Mouse (Mus musculus): Measurements from ENCODE around the gene Nop9. TPM values are rescaled to one million over a fixed set of nuclear protein-coding genes. Genes with fewer than 3 reads are reported as not detected.

Gene Nop9
- polyA plus RNA-seq, 1 experiment from 2014 or later = 68.7 TPM

DNA sequence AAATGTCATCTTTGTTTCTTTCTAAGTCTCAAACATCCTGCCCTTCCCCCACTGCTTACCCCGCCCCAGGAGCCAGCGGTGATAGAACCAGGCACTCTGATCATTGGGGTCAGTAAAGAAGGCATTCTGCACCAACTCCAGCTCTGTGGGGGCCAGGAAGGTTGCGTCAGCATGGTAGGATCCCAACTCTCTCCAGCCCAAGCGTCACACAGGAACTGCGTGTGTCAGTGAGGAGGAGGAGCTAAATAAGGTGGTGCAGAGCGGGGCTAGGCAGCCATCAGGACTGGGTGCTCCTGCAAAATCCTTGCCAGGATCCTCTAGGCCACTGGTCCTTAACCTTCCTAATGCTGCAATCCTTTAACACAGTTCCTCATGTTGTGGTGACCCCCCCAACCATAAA, 25.8 kb upstream of the Nop9 start:
- Histone ChIP-seq H3K27ac (no peak overlapping the region), H3K4me3 (no peak overlapping the region), H3K4me1 (peaks cover 18% of the 10 kb centered on the region), H3K36me3 (peaks cover 37% of the 10 kb centered on the region), H3K27me3 (ENCODE audit: low read depth, poor library complexity, severe bottlenecking) (no peaks in the 10 kb centered on the region), H3K9me3 (replicated peaks) (no peaks in the 10 kb centered on the region)
- DNase-seq (ENCODE audit: low spot score) = no peak
- WGBS = 91% methylated on average over 6 of the region's 6 CpGs

DNA sequence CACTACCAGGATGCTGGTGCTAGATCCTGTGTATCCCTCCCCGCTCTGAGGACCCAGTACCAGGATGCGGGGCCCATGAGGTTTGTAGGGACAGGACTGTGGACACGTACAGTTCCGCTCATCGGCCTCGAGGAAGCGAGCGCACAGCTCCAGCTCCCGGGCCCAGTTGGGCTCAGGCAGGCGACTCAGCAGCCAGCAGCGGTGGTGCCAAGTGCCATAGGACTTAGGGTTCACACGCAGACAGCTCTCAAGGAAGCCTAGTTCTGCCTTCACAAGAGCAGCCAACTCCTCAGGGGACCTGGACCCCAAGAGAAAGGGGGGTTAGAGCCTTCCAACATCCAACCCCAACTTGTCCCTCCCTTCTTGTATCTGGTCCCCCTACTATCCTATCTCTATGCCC, 24.8 kb upstream of the Nop9 start:
- Histone ChIP-seq H3K4me1 (peaks cover 18% of the 10 kb centered on the region), H3K9me3 (replicated peaks) (no peaks in the 10 kb centered on the region), H3K27me3 (ENCODE audit: low read depth, poor library complexity, severe bottlenecking) (no peaks in the 10 kb centered on the region), H3K27ac (no peak overlapping the region), H3K4me3 (no peak overlapping the region), H3K36me3 (peaks cover 37% of the 10 kb centered on the region)
- no peak for DNase-seq (ENCODE audit: low spot score)
- WGBS = 95% methylated on average over 12 of the region's 12 CpGs

DNA sequence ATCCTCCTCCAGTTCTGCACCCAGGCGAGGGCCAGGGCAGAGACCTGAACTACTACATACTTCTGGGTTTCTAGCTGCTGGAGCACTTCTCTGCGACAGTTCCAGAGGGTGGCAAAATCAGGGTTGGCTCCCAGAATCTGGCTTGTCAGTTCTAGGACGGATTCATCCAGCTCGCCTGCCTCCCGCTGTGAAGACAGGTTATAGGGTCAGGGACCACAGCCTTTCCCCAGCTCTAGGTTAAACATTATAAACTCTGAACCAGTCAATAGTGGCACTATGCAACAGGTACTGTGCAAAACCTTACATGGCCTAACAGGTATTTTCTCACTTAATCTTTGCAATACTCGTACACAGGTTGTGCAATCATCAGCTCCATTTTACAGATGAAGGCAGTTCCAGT, 24.4 kb upstream of the Nop9 start:
- Histone ChIP-seq H3K4me1 (peaks cover 18% of the 10 kb centered on the region), H3K27me3 (ENCODE audit: low read depth, poor library complexity, severe bottlenecking) (no peaks in the 10 kb centered on the region), H3K36me3 (peaks cover 35% of the 10 kb centered on the region), H3K27ac (no peak overlapping the region), H3K4me3 (peak overlapping the region; percentile 78), H3K9me3 (replicated peaks) (no peaks in the 10 kb centered on the region)
- DNase-seq (ENCODE audit: low spot score) = no peak
- 81% methylated on average over 6 of the region's 6 CpGs for WGBS

DNA sequence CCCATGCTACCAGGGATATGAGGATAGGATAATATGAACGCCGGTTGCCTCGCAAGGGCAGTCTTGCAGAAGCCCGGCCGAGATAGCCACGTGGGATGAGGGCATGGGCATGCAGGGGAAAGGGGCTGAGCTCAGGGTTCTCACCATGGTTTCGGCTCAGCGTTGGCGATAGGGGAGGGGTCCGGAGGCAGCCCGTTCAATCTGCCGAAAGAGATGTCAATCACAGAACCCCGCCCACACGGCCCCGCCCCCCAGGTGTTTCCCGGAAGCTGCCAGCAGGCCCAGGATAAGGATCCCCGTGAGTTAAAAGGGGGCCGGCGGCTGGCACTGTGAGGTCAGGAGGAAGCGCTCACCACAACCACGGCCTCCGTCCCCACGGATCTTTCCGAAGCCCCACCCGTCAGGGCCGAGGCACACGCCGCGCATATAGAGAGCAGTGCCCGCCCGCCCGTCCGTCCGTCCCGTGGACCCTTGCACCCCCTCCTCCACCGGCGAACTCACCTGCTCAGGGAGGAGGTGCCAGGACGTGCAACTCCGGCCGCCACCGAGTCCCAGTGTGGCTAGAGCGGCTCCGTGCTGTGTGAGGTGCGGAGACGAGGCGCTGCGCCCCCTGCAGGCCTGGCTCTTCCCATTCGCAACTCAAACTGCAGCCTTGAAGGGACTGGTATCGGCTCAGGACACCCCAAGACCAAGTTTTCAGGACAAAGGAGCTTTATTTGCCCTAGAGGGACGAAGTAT, 23.6 kb upstream of the Nop9 start, which contains the start of gene Rabggta:
TSS of gene Rabggta (minus strand) at position 564 of the 738 bp plus-strand sequence.
- Histone ChIP-seq H3K4me1 (peaks cover 16% of the 10 kb centered on the region), H3K4me3 (peak within 1 kb of the TSS; percentile 78), H3K36me3 (peaks cover 29% of the 10 kb centered on the region), H3K27ac (peak within 1 kb of the TSS; percentile 89), H3K27me3 (ENCODE audit: low read depth, poor library complexity, severe bottlenecking) (no peaks in the 10 kb centered on the region), H3K9me3 (replicated peaks) (no peaks in the 10 kb centered on the region)
- under 1% methylated on average over 50 of the region's 50 CpGs for WGBS
- DNase-seq (ENCODE audit: low spot score) = peak; percentile 98

- no peaks in the 10 kb centered on the region; the same call in 1 of the 2 replicates for H3K27me3 ChIP-seq (ENCODE audit: low read depth, poor library complexity, severe bottlenecking)
- peaks cover 23% of the 10 kb centered on the region for H3K36me3 ChIP-seq
- H3K9me3 ChIP-seq (replicated peaks) = no peaks in the 10 kb centered on the region
- H3K27ac ChIP-seq = peak overlapping the region; percentile 89
- H3K4me3 ChIP-seq = peak overlapping the region; percentile 78
- 54% methylated on average over 8 of the region's 8 CpGs for WGBS
- H3K4me1 ChIP-seq = peaks cover 13% of the 10 kb centered on the region
- no peak for DNase-seq (ENCODE audit: low spot score)
These were observed 23.0 kb upstream of the Nop9 start for GRCm38 (mm10) chr14:55722438-55722945.

GRCm38 (mm10) chr14:55723433-55723832, 22.1 kb upstream of the Nop9 start:
- no peak overlapping the region for H3K27ac ChIP-seq
- no peaks in the 10 kb centered on the region for H3K9me3 ChIP-seq (replicated peaks)
- 94% methylated on average over 7 of the region's 7 CpGs for WGBS
- H3K4me1 ChIP-seq = peaks cover 13% of the 10 kb centered on the region
- DNase-seq (ENCODE audit: low spot score) = no peak
- peaks cover 15% of the 10 kb centered on the region for H3K36me3 ChIP-seq
- H3K4me3 ChIP-seq = no peak overlapping the region
- H3K27me3 ChIP-seq (ENCODE audit: low read depth, poor library complexity, severe bottlenecking) = no peaks in the 10 kb centered on the region; the same call in 1 of the 2 replicates

GRCm38 (mm10) chr14:55724411-55724871, 21.1 kb upstream of the Nop9 start:
- WGBS = 70% methylated on average over 8 of the region's 8 CpGs
- Histone ChIP-seq H3K4me3 (no peak overlapping the region), H3K27me3 (ENCODE audit: low read depth, poor library complexity, severe bottlenecking) (no peaks in the 10 kb centered on the region; the same call in 1 of the 2 replicates), H3K9me3 (replicated peaks) (no peaks in the 10 kb centered on the region), H3K4me1 (peaks cover 13% of the 10 kb centered on the region), H3K27ac (no peak overlapping the region), H3K36me3 (0 out of 2 replicates have a peak, but pooled peaks cover 6% of the 10 kb centered on the region)
- no peak for DNase-seq (ENCODE audit: low spot score)

GRCm38 (mm10) chr14:55726261-55726660, 19.2 kb upstream of the Nop9 start:
- no peak for DNase-seq (ENCODE audit: low spot score)
- no peak overlapping the region for H3K4me3 ChIP-seq
- no peak overlapping the region for H3K27ac ChIP-seq
- H3K36me3 ChIP-seq = no peaks in the 10 kb centered on the region
- no peaks in the 10 kb centered on the region for H3K9me3 ChIP-seq (replicated peaks)
- H3K27me3 ChIP-seq (ENCODE audit: low read depth, poor library complexity, severe bottlenecking) = peaks cover 9% of the 10 kb centered on the region
- peaks cover 9% of the 10 kb centered on the region for H3K4me1 ChIP-seq

- Histone ChIP-seq H3K4me3 (no peak overlapping the region), H3K9me3 (replicated peaks) (no peaks in the 10 kb centered on the region), H3K27ac (no peak overlapping the region), H3K4me1 (no peaks in the 10 kb centered on the region), H3K36me3 (no peaks in the 10 kb centered on the region), H3K27me3 (ENCODE audit: low read depth, poor library complexity, severe bottlenecking) (peaks cover 10% of the 10 kb centered on the region)
- DNase-seq (ENCODE audit: low spot score) = no peak
- 78% methylated on average over 8 of the region's 8 CpGs for WGBS
These were observed 17.4 kb upstream of the Nop9 start for GRCm38 (mm10) chr14:55727889-55728685.

GRCm38 (mm10) chr14:55730116-55730515, 15.4 kb upstream of the Nop9 start:
- H3K4me3 ChIP-seq = no peak overlapping the region
- H3K4me1 ChIP-seq = no peaks in the 10 kb centered on the region
- DNase-seq (ENCODE audit: low spot score) = no peak
- no peak overlapping the region for H3K27ac ChIP-seq
- H3K36me3 ChIP-seq = no peaks in the 10 kb centered on the region
- WGBS = 83% methylated on average over 7 of the region's 7 CpGs
- H3K9me3 ChIP-seq (replicated peaks) = no peaks in the 10 kb centered on the region
- H3K27me3 ChIP-seq (ENCODE audit: low read depth, poor library complexity, severe bottlenecking) = peaks cover 10% of the 10 kb centered on the region

DNA sequence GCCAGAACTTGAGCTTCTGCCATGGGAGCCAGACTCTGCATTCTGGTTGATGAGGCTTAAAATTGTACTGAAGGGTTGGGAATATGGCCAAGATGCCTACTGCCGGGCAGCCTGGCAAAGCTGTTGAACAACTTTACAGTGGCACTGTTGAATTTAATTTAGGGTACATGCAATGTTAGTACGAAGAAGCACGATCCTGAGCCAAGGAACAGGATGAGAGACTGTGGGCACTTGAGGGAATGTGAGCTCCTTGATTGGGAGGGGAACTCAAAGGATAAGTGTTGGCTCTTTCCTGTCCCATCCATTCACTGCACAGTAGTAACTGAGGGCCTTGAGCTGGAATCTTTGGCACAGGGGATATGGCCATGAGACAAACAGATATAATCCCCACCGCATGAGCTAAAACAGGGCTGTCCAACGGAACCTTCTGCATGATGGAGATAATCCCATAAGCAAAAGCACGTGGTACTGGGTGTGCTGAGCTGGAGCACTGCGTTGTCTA, 14.9 kb upstream of the Nop9 start:
- Histone ChIP-seq H3K27me3 (ENCODE audit: low read depth, poor library complexity, severe bottlenecking) (peaks cover 10% of the 10 kb centered on the region), H3K36me3 (no peaks in the 10 kb centered on the region), H3K9me3 (replicated peaks) (no peaks in the 10 kb centered on the region), H3K4me1 (no peaks in the 10 kb centered on the region), H3K27ac (no peak overlapping the region), H3K4me3 (no peak overlapping the region)
- DNase-seq (ENCODE audit: low spot score) = no peak
- WGBS = 78% methylated on average over 7 of the region's 7 CpGs

- no peak for DNase-seq (ENCODE audit: low spot score)
- Histone ChIP-seq H3K27me3 (ENCODE audit: low read depth, poor library complexity, severe bottlenecking) (peaks cover 10% of the 10 kb centered on the region; the same call in 1 of the 2 replicates), H3K9me3 (replicated peaks) (no peaks in the 10 kb centered on the region), H3K27ac (no peak overlapping the region), H3K36me3 (peaks cover 6% of the 10 kb centered on the region), H3K4me3 (no peak overlapping the region), H3K4me1 (no peaks in the 10 kb centered on the region)
- 79% methylated on average over 10 of the region's 10 CpGs for WGBS
These were observed 11.6 kb upstream of the Nop9 start for GRCm38 (mm10) chr14:55733889-55734288.

GRCm38 (mm10) chr14:55734869-55735268, 10.6 kb upstream of the Nop9 start:
- WGBS = 81% methylated on average over 7 of the region's 7 CpGs
- DNase-seq (ENCODE audit: low spot score) = no peak
- H3K4me1 ChIP-seq = no peaks in the 10 kb centered on the region
- no peak overlapping the region for H3K27ac ChIP-seq
- H3K27me3 ChIP-seq (ENCODE audit: low read depth, poor library complexity, severe bottlenecking) = peaks cover 10% of the 10 kb centered on the region; the same call in 1 of the 2 replicates
- H3K9me3 ChIP-seq (replicated peaks) = no peaks in the 10 kb centered on the region
- no peak overlapping the region for H3K4me3 ChIP-seq
- H3K36me3 ChIP-seq = peaks cover 15% of the 10 kb centered on the region
